Mouse (Mus musculus): Measurements from ENCODE around the gene Tanc2.

The Tanc2 gene

DNA sequence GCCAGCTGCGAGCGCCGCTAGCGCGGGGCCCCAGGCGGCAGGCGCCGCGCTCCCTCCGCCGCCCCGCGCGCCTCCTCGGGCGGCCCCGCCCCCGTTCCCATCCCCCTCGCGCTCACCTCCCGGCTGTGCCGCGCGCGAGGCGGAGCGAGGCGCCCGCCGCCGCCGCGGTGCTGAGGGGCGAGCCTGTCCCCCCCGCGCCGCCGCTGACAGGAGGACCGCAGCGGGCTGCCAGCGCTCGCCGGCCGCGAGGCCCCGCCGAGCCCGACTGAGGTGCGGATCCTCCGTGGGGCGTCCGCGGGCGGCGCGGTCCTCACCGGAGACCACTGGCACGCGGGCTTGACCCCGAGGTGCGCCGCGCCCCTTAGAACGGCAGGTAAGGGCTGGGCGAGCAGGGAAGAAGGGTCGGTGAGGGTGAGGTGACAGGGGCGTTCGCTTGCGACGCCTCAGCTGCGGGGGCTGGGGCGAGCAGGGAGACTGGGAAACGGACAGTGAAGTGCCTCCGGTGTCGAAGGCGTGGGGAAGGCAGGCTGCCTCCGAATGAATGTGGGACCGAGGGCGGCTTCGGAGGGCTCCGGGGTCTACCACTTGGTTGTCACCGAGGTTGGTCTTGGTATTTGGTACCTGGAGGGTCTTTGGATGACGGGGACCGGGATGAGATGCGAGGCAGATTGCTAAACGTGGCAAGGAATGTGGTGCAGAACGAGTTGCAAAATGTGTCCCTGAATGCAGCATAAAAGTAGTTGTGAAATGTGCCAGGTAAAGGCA is at the start of gene Tanc2:
Gene Tanc2 (plus strand): TSS at position 110 of the 765 bp plus-strand sequence.
- in situ Hi-C loops (cut with MboI) = no loop called here

DNA sequence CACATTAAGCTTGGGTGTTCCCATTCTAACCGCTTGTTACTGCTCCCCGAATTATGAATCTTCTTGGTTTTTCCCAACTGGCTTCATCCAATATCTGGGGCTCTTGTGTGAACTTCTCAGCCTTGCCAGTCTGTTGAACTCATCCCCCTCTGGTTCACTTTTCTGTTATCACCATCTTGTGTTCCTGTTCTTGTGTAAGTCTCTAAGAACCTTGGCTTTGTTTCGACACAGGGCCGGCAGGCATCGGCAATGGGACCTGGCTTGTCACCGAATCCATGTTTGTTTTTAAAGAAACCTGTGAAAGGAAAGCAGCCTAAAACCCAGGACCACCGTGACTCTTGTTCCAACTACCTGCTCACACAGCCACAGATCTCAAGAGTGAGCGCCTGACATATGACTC is 49.0 kb upstream of the Tanc2 start:
- in situ Hi-C loops (cut with MboI) = no loop called here

DNA sequence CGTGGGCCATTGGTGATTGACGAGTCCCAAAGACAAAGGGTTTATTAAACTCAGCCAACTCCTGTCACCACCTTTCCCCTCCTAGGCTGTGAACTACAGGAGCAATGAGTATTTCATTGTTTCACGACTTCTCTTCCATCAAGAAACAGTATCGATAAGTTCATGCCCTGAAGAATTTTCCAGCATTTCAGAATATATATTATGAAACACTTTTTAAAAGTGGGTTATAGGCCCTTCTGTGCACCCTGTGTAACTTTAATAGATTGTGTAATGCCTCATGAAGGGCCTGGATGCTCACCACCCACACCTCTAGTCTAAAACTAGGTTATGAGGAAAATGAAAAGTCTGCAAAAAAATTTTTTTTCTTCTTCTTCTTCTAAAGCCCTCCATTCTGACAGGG is 48.4 kb upstream of the Tanc2 start:
- in situ Hi-C loops (cut with MboI) = no loop called here

DNA sequence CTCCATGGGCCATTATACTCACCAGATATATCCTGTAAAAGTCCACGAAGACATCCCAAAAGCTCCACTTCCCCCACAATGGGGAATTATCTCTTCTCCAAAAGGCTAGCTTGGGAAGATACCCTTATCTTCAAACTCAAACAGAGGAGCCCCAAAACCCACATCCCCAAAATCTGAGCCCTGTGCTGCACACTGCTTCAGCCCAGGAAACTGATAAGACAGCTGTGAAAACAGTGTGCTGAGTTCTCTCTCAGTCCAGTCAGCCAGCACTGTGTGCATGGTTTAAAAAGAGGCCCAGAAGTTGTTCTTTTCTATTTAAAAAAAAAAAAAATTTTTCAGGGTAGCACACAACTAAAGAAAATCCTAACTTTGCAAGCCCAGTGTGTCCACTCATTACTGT is 47.7 kb upstream of the Tanc2 start:
- in situ Hi-C loops (cut with MboI) = no loop called here

DNA sequence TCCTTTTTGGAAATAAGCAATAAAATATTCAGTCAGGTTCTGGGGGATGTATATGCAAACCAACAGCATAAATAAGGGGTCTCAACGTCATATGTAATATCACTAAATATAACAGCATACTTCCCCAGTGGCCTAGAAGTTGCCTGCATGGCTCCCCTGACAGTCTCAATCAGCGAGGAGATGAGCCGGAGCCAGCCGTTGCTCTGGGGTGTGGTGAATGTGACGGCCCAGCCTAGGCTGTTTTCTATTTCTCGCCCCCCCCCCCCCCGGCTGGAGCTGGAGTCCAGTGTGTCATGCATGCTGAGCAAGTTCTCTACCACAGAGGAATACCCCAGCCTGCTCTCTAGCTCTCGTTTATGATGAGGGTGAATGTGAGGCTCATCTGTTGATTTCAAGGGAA is 44.0 kb upstream of the Tanc2 start:
- in situ Hi-C loops (cut with MboI) = no loop called here

DNA sequence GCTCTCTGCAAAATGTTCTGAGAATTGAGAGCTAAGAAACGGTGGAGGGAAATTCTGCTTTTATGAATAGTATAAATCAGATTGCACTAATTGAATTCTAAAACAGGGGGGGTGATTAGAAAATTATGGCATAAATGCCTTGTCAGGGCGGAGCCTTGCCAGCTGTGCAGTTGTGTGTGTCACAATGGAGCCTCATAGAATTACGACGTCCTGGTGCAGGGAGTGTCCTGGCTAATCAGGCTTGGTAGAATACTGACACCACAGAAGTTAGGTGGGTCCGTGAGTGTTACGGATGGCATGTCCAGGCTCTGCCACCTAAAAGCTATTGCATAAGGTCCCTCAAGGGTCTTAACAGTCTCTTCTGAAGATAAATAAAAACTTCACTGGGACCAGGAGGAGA is 43.4 kb upstream of the Tanc2 start:
- in situ Hi-C loops (cut with MboI) = no loop called here

DNA sequence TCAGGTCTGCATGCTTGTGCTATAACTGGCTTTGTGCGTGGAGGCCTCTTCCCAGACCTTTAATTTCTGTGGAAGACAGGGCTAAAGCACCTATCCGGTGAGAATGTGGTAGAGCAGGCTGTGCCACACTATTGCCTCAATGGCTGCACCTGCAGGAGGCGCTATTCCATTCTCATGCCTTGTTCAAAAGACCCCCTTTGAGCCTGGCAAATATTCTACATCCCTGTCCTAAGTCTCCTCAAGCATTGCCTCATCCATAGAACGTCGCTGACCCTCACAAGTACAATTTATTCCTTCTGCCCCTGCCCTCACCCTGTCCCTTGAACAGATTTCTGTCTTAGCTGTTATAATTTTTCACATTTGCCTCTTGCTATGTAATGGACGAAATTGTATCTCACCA is 41.4 kb upstream of the Tanc2 start:
- in situ Hi-C loops (cut with MboI) = no loop called here

DNA sequence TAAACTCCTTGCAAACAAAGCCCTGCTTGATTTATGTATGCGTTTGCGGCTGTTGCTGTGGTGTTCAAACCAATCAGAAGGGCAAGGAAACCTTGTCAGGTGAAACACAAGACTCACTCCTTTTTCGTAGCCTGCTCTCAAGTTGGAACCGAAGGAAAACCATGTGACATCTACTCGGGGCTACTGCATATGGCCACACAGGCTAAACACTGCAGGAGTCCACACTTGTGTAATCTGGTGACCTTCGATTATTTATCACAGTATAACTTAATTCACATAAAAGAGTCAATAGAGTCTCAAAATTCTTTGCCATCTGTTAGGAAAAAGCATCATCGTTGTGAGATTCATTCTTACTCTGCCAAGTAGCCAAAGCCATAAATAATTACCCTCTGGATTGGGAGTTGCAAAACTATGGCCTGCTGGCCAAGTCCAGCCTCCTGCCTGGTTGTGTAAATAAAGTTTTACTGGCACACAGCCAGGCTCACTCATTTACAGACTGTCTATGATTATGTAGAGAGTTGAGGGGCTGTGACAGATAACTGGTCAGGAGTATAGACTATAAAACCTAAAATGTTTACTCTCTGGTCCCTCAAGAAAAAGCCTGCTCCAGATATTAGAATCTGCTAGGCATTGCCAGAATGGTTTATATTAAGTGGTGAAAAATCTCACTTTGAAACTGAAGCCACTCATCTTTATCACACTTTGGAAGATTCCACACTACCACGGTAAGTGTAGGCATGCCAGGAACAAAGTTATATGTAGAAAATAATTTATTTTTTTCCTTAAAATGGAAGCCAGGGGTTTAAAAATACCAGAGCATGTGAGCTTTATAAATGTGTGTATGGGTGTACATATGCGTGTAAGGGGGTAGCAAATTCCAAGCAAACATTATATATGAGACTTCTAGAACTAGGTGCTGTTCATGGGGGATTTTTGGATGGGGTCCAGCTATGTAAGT is 40.3 kb upstream of the Tanc2 start:
- in situ Hi-C loops (cut with MboI) = no loop called here

DNA sequence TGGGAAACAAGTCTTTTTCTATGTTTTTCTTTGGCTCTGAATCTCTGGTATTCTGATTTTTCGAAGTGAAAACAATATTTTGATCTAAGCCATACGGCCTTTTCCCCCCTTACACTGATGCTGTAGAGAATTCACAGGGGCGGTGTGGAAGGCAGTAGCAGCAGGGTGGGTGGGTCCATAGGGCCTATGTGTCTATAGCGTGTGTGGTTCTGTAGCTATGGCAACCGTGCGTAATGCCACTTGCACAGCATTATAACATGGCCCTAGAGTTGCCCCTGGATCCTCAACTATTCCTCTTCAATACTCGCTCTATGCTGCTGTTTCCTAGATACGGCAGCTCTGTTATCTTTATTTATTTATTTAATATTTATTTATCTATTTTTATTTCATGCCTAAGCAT is 32.5 kb upstream of the Tanc2 start:
- in situ Hi-C loops (cut with MboI) = no loop called here

DNA sequence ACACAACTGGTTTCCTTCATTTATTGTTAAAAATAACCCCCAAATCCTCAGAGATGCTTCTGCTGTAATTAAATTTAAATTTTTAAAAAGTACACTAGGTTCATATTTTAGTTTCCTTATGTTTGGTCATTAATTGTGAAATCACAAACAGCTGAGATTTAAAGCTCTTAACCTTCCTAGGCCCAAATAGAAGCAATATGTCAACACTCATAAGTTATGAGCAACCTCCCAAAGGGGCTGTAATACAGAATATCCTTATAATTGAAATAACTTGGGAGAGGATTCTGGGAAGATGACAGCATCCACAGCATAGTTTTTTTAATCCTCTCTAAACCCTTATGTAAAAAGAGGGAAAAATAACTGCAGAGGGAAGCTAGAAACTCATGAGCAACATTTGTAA is 31.7 kb upstream of the Tanc2 start:
- in situ Hi-C loops (cut with MboI) = no loop called here

DNA sequence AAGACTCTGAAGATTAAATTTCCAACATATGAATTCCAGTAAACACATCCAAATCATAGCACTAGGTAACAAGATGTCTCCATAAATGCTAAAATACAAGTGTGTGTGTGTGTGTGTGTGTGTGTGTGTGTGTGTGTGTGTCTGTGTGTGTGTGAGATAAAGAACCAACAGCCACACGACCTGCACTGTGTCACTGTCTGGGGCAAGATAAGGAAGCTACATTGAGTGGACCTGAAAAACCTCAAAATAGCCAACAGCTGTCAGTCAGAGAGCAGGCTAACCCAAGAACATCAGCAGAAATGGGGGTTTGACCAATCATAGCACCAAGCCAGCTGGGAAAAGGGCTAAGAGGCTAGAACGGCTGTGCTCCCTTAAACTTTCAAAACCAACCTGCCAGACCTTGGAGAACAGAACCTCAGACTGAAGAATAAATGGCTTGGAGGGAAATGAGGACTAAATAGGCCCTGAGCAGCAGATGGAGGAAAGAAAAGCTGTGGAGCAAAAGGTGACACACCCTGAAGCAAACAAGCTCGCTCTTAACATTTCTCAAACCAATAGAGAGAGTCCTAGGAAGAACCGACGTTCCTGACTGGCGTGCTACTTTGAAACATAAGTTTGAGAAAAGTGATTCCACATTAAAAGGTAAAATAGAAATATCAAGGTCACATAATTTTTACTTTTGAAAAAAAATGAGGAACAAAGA is 30.8 kb upstream of the Tanc2 start:
- in situ Hi-C loops (cut with MboI) = no loop called here

DNA sequence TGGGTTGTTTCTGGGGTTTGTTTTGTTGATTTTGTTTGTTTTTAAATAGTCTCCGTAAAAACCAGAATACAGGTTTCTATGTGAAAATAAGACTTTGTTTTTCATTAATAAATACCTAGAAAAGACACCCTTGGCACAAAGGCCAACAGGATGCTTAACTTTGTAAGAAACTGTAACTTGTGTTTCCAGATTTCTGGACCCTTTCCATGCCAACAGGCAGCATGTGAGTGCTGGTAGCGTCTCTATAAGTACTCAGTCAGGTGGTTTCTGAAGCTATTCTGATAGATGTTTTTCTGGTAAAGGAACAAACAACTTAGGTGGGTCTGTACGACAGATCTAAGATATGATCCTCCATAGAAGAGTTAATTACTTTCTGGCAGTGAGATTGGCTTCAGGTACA is 26.2 kb upstream of the Tanc2 start:
- in situ Hi-C loops (cut with MboI) = no loop called here

DNA sequence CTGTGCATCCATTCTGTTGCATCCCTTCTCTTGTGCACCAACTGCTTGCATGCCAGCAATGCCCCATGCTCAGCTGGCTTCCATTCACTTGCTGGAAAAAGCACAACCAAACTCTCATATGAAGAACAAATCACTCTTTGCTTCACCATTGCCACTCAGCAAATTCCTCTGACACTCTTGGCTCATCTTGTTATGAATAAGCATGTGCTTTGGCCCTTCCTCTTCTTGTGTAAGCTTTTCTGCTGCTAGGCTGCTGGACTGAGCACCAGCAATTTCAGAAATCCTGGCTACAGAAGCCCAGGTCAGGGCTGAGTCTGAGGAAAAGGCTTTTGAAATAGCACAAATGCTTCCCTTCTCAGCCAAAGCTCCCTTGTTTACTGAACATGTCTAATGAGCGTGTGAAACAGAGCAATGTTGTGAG is 22.6 kb upstream of the Tanc2 start:
- in situ Hi-C loops (cut with MboI) = no loop called here

DNA sequence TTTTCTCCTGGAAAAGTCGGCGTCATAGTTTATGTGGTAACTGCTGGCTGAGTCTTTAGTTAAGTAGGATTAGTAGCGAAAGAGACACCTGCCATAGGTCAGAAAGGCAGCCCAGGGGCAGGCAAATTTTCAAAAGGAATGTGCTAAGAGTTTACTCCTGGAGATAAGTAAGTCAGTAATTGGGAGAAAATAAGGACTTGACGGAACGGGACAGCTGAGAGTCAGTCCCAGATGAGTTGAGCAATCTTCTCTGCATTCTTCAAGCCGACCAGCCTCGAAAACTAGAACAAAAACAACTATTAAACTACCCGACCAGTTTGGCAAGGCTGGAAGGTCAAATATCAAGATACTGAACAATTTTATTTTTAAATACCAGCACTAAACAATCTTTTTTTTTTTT is 17.8 kb upstream of the Tanc2 start:
- in situ Hi-C loops (cut with MboI) = no loop called here

DNA sequence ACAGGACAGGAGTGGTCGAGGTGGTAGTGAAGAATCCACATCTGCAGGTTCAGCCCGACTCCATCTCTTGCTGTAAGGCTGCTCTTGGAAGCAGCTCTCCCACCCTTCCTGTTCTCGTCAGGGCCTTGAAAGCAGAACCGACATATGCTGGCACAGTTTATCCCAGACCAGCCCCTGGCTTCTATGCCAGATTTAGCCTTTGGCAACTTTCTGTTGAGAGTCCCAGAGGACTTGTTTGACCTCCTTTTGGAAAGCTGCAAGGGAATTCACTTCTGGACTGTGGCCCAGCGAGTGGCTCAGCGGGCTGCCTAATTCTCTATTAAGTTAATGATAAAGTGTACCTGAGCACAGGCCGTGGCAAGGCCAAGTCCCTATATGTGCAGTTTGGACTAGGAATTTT is 15.5 kb upstream of the Tanc2 start:
- in situ Hi-C loops (cut with MboI) = no loop called here

DNA sequence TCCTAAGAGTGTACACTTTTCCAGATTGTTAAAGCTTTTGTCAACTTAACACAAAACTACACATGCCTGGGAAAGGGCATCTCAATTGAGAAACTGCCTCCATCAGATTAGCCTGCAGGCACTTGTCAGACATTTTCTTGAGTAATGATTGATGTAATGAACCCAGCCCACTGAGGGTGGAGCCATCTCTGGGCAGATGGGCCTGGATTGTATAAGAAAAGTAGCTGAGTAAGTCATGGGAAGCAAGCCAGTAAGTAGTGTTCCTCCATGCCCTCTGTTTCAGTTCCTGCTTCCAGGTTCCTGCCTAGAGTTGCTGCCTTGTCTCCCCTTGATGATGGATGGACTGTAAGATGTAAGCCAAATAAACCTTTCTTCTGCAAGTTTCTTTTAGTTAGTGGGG is 12.6 kb upstream of the Tanc2 start:
- in situ Hi-C loops (cut with MboI) = no loop called here

DNA sequence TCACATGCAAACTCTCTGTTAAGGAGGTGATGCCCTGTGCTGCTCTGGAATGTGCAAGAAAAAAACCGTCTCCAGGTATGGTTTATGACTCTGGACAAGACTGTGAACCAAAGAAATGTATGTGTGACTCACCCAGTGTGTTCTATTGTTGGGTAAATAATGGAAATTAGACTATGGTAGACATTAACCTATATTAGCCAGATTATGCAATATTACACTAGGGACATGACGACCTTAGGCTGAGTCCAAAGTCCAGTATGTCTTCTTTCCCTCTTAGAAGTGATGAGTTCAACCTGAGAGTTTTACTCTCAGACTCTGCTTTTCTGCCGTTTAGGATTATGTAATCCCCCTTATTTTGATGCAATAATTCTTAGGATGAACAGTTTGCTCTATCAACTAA is 7.8 kb upstream of the Tanc2 start:
- in situ Hi-C loops (cut with MboI) = no loop called here

DNA sequence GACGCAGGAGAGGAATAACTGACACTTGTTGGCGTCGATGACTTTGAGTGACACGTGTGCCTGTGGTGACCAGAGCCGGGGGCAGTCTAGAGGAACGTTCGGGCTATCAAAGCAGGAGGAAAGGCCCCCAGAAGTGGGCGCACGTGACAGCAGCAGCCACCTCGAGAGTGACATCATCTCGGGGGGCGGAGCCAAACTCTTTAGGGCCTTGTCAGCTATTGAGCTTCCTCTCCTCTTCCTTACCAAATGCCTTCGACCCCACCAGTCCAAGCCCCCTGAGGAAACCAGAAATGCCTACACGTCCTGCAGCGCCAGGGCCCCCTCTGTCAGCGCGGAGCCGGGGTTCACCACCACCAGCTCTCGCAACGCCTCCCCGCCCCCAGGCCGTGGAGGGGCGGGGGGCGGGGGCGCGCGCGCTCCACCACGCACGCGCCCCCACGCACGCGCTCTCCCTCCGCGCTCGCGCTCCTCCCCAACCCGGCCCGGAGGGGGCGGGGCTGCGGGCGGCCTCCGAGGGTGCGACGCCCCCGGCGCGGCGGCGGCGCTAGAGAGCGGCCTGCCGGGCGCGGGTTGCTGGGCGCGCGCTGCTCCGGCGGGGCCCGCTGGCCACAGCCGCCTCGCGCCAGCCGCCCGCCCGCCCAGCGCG is 432 bp upstream of the Tanc2 start:
- in situ Hi-C loops (cut with MboI) = no loop called here

DNA sequence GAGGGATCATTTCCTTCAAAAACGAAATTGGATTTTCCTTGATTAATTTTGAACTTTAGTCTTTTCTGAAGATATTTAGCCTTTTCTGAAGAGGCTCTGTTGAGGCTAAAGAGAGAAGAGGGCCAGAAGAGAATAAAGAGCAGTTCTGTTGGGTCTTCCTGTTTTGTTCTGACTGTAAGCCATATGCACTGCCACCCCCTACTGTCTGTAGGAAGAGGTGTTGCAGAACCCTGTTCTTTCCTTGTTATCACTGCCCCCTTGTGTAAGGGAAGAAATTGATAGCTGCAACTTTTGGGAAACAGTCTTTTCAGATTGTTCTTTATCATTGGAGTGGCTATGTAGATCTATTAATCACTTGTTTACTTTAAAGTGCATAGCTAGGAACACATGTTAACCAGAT is 2.1 kb downstream of the Tanc2 start:
- in situ Hi-C loops (cut with MboI) = no loop called here

DNA sequence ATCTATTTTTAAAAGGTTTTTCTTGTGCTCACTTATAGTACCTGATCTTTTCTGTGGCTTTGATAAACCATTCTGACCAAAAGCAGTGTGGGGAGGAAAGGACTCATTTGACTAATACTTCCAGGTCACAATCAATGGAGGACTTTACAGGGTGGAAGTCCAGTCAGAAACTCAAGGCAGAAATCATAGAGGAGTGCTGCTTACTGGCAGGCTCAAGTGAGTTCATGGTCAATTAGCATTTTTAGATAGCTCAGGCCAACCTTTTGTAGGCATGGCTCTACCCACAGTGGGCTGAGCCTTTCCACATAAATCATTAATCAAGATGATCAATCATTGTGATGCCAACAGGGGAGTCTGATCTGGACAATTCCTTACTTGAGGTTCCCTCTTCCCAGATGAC is 12.4 kb downstream of the Tanc2 start:
- in situ Hi-C loops (cut with MboI) = no loop called here

DNA sequence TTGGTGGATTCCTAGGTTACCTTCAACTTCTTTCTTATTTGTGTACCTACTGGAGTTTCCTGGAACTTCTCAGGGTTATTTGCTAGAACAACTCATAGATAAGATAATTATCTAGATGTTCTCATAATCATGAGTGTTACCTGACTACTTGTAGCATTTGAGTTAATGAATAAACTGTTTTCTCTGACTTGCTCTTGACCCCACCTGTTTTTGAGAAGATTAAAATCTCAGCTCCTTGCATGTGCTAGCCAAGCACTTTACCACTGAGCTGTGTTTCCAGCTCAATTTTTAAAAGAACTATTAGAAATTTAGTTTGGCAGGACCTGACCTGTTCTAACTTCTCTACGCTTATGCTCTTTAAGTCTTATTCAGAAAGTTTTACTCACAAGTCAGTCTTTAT is 36.4 kb downstream of the Tanc2 start:
- in situ Hi-C loops (cut with MboI) = no loop called here

DNA sequence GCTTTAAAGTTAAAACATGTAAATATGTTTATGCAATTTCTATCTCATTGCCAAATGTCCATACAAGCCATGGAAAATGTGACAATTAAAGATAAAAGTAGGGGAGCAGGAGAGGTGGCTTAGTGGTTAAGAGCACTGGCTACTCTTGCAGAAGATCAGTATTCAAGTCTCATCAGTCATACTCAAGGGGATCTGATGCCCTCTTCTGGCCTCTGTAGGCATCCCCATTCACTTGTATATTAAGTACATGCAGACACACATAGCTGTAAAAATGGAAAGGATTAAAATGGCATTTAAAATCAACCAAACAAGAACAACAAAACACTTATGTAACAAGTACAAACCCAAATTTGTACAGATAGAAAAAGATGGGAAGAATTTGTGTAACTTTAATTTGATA is 54.2 kb downstream of the Tanc2 start:
- in situ Hi-C loops (cut with MboI) = no loop called here
